Mouse (Mus musculus) large intestine, adult 2 months (tissue): ENCODE data around the gene Evc. TPM values are rescaled to one million over a fixed set of nuclear protein-coding genes. Genes with fewer than 3 reads are reported as not detected.

ENCODE experiments used
- DNase-seq: peaks from one replicate; pipeline ENCODE4 v3.0.0-alpha.2; 2012; ENCODE audit warnings: low read depth, low spot score
- WGBS: fragments of 180-500 bp; shearing (Covaris S2); methylation state at CpG from one replicate; pipeline ENCODE4 v1.1.7; 2018; 5-methylcytosine and 5-hydroxymethylcytosine counted together
- polyA plus RNA-seq: library from polyadenylated mRNA; depleted of rRNA; stranded (reverse); fragments of >200 nt; gene quantifications from 2 replicates; pipeline ENCODE4 v1.2.3, GENCODE M21; 2012

The Evc gene
- polyA plus RNA-seq, 1 experiment = 3.8 TPM

- 78% methylated on average over 12 of the region's 12 CpGs for WGBS
- DNase-seq = no peak
Measured at GRCm38 (mm10) chr5:37312980-37313722, 23.5 kb downstream of the Evc start.

- WGBS = 83% methylated on average over 9 of the region's 9 CpGs
- DNase-seq = no peak
Measured at GRCm38 (mm10) chr5:37310026-37310425, 26.7 kb downstream of the Evc start.

- DNase-seq = no peak
- WGBS = 20% methylated on average over 7 of the region's 7 CpGs
Measured at GRCm38 (mm10) chr5:37298370-37298769, 38.3 kb downstream of the Evc start.

- WGBS = 63% methylated on average over 10 of the region's 10 CpGs
- no peak for DNase-seq
Measured at GRCm38 (mm10) chr5:37296717-37297116, 40.0 kb downstream of the Evc start.

- 61% methylated on average over 9 of the region's 9 CpGs for WGBS
- DNase-seq = no peak
Measured at GRCm38 (mm10) chr5:37290983-37291382, 45.7 kb downstream of the Evc start.

DNA sequence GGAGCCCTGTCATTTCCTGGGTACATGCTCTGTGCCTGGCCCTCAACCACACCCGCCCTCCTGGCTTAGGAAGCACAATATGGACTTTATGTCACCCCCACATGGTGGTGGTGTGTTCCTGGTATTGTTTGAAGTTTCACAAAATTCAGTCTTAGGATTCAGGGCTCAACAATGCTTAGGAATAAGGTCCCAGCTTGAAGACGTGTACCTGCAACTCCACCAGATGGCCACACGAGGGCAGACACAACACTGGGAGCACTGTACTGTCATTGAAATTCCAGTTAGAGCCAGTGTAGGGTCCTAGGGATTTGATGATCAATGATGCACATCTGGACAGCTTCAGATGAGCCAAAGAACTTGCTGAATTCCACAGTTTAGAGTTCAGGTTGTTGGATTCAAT, 47.5 kb downstream of the Evc start:
- DNase-seq = no peak
- WGBS = 13% methylated on average over 3 of the region's 3 CpGs

DNA sequence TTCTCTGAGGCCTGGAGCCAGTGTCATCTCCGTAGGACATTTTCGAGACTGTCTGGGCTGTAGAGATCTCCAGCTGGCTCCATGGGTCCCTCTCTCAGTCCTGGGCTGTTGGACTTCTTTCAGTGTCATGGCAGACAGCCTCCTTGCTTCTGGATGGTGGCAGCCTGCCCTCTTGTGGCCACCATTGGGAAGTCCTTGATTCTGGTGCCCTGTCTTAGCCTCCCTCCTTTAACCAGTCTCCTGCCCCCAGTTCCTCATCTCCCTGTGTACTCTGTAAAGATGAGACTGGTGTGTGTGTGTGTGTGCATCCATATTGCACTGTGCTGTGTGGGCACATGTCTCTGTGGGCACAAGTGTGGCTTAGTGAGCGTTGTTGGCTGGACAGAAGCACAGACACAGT, 48.3 kb downstream of the Evc start:
- DNase-seq = no peak
- 67% methylated on average over 3 of the region's 3 CpGs for WGBS

- WGBS = 86% methylated on average over 11 of the region's 11 CpGs
- DNase-seq = no peak
Measured at GRCm38 (mm10) chr5:37281021-37281420, 55.7 kb downstream of the Evc start.

- WGBS = 53% methylated on average over 6 of the region's 6 CpGs
- no peak for DNase-seq
Measured at GRCm38 (mm10) chr5:37263816-37264215, 72.9 kb downstream of the Evc start.

- 67% methylated on average over 5 of the region's 5 CpGs for WGBS
- DNase-seq = no peak
Measured at GRCm38 (mm10) chr5:37261734-37262133, 75.0 kb downstream of the Evc start.

DNA sequence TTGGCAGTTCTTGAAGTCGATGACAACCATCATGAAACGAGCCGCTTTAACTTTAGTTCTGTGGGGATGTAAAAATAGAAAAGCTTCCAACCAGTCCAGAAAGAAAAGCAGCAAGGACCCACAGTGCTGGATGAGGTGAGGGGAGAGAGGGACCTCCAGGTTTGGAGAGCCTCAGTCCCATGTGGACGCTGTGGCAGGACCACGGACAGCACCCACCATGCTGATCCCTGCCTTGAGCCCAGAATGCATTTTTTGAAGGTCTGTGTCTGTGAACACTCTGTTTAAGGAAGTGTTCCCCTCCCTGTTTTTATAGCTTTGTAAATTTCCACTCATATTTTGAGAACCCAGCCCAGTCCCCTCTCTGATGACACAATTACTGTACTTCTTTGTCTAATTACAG, 79.5 kb downstream of the Evc start:
- 41% methylated on average over 5 of the region's 5 CpGs for WGBS
- DNase-seq = no peak

DNA sequence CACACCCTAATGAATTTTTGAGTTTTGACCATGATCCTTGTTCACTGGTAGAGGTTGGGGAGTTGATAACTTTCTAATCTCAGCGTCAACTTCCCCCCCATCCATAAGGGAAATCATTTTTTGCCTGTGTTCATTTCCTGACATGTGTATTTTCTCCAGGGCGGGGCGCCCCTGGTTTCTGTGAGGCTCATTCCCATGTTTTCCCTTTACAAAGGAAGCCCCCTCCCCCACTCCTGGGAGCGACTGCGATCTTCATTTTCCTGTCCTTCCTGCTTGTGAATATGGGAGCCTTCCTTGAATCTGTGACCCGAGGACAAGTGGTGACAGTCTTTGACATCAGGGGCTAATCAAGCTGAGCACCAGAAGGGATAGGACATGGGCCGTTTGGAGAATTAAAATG, 79.9 kb downstream of the Evc start:
- no peak for DNase-seq
- WGBS = 69% methylated on average over 7 of the region's 7 CpGs

DNA sequence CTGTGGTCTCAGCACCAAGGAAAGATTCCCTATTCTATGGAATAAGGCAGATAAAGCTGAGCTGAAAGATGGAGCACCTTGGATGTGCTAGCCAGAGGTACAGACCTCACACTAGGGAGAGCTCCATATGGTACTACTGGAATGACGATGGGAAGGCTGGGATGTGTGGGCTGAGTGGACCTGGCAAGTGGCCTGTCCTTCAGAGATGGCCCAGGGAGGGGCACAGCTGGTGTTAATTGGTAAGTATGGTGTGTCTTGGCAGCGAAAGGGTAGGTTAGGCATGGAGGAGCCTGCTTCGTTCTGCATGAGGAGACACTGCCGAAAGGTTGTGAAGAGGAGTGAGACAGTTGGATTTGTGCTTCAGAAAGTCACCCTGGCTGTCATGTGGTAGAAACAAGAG, 82.2 kb downstream of the Evc start:
- 88% methylated on average over 4 of the region's 4 CpGs for WGBS

DNA sequence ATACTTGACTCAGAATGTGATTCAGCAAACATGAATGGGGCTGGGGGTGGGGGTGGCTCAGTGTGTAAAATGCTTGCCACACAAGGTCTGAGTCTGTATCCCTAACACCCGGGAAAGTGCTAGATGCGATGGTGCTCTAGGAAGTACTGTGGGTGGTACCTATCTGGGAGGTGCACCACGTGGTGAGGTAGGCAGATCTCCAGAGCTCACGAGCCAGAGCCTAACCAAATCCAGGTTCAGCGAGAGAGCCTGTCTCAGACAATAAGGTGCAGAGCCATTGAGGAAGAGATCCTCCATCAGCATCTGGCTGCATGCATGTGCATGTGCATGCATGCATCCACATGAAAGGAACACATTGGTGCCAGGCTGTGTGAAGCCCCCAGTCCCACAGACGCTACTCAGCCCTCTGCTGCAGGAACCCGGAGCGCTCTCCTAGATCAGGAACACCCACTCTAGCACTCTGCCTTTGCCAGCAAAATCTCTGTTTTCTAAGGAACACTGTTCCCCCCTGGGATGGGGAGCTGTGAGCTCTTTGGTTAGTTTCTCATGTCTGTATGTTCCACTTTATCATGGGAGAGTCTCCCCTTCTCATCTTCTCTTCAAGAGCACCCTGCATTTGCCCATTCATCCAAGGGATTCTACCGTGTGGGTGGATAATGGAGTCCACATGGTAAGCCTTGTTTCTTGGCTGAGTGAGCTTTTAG, 84.4 kb downstream of the Evc start:
- 75% methylated on average over 9 of the region's 9 CpGs for WGBS

More for the DNA sequence above, 82.2 kb downstream of the Evc start:
- no peak for DNase-seq

DNA sequence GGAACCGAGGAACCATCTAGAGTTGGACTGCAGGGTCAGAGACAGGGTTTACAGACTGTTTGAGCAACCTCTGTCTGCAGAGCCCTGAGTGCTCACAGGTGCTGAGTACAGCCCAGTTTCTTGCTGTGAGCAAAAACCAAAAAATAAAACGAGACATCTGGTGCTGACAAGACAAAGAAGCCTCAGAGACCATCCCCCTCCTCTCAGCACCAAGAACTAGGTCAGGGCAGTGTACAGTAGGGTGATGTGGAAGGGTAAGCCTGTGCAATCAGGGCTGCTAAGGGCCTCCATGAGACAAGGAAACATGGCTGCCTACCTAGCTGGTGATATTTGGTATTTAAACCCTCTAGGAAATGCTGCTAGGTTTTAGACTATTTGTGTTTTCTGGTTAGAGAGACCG, 85.1 kb downstream of the Evc start:
- WGBS = 52% methylated on average over 3 of the region's 3 CpGs
- DNase-seq = no peak

More for the DNA sequence above, 84.4 kb downstream of the Evc start:
- no peak for DNase-seq

DNA sequence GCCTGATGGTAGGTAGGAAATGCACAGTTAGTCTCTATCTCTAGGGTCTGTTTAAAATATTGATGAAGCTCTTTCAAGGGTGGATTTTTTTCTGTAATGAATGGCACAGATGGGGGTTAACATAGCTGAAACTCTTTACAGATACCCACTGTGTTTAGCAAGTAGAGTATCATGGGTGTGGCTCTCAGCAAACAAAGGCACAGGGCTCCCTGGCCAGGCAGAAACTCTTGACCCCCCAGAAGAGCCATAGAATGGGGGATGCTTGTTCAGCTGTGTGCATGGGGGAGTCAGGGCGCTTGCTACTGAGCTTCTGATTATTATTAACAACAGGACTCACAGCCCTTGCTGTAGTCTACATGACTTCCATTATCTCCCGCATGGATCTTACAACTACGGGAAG, 87.8 kb downstream of the Evc start:
- WGBS = 70% methylated on average over 3 of the region's 3 CpGs
- DNase-seq = no peak

GRCm38 (mm10) chr5:37247456-37247855, 89.2 kb downstream of the Evc start:
- WGBS = 47% methylated on average over 4 of the region's 4 CpGs
- no peak for DNase-seq

- no peak for DNase-seq
Measured at GRCm38 (mm10) chr5:37246138-37246910, 90.4 kb downstream of the Evc start.

GRCm38 (mm10) chr5:37245651-37246050, 91.0 kb downstream of the Evc start:
- no peak for DNase-seq
- 2% methylated on average over 42 of the region's 42 CpGs for WGBS

More at GRCm38 (mm10) chr5:37246138-37246910, 90.4 kb downstream of the Evc start:
- WGBS = 3% methylated on average over 37 of the region's 37 CpGs

- no peak for DNase-seq
- 31% methylated on average over 9 of the region's 9 CpGs for WGBS
Measured at GRCm38 (mm10) chr5:37244666-37245242, 91.9 kb downstream of the Evc start.
